Mouse (Mus musculus) MEL (cell line): ENCODE data around the gene Plcb4.

ENCODE experiments used
- CTCF ChIP-seq, 3 experiments: IDR thresholded peaks in 2 of 3; conservative IDR thresholded peaks in 1 of 3; 2 replicates each; pipeline ENCODE4 v1.5.1; 2011 to 2012; ENCODE audit warnings: low read length in 3 of 3, low read depth in 2 of 3, mild to moderate bottlenecking in 2 of 3, improper control_type of control experiment in 1 of 3, inconsistent platforms in 1 of 3, mixed read lengths in 1 of 3, moderate library complexity in 1 of 3; ENCODE audit not compliant: control insufficient read depth in 1 of 3, insufficient read depth in 1 of 3, poor library complexity in 1 of 3, severe bottlenecking in 1 of 3
- ZKSCAN1 ChIP-seq: IDR thresholded peaks from 2 replicates; pipeline ENCODE4 v1.6.1; 2012; ENCODE audit warnings: low read depth, mild to moderate bottlenecking, inconsistent platforms, low read length, improper control_type of control experiment, moderate library complexity
- ZNF384 ChIP-seq: IDR thresholded peaks from 2 replicates; pipeline ENCODE4 v1.6.1; 2012; ENCODE audit warnings: low read depth, mild to moderate bottlenecking, inconsistent platforms, low read length, improper control_type of control experiment

DNA sequence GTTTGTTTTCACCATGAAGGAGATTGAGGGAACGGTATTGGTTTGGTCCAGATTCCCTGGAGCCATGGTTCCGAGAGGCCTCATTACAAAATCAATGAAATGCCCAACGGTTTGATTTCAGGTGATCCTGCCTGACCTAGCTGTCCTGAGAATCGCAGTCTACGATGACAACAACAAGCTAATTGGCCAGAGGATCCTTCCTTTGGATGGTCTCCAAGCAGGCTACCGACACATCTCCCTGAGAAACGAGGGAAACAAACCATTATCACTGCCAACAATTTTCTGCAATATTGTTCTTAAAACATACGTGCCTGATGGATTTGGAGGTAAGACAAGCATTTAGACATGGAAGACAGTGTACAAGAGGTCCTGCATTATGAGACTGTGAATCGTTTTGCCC, 317.2 kb downstream of the Plcb4 start:
- TF ChIP-seq CTCF (IDR thresholded peaks at IDR 0.05 in 2 of 3, conservative IDR thresholded peaks at IDR 0.05 in 1 of 3; ENCODE audit: control insufficient read depth in 1 of 3, insufficient read depth in 1 of 3, low read depth in 2 of 3, low read length in 3 of 3, poor library complexity in 1 of 3, severe bottlenecking in 1 of 3) (no peak), ZNF384 (no peak), ZKSCAN1 (no peak)
